17 mouse cellular contexts compared by ENCODE assay signal in the genomic region with DNA sequence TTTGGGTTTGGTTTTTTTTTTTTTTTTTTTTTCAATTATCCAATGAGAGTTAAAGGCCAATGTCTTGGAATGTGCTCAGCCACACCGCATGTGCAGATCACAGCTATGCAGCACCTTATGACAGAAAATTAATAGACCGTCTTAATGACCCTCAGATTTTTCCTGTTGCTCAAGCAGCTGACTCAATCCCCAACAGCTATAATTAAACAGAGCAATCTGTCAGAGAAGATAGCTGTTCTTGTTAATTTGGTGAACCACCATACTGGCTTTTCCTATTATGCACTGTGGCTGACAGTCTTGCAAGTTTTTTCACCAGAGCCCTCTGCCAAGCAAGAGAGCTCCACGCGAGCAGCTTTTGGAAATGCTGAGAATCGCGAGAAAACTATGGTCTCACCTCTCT.
DNase-seq lines count a peak whose midpoint lies in the region; ATAC-seq lines count a peak whose summit lies in the region.
"Had no signal": no experiment of that assay in that cellular context is flagged by ENCODE, and none has a peak within 500 bp of the region (broad histone marks: within the 10 kb centered on the region; RNA-seq: fewer than 3 reads in every experiment).

No protein-coding gene starts in this region.

- peak; percentile 86 for ATAC-seq in forebrain, embryonic 16.5 days
- ATAC-seq in neural tube, embryonic 14.5 days (ENCODE audit: low read depth): peak; percentile 71
- no peak for ATAC-seq in erythroid progenitor cell, adult 5-6 weeks (replicated peaks; ENCODE audit: low FRiP score, poor library complexity, severe bottlenecking)
- ATAC-seq: intestine, postnatal 0 days had no signal

- no peak overlapping the region for H3K27ac ChIP-seq in forebrain, embryonic 16.5 days (ENCODE audit: low read length)
- no peak overlapping the region for H3K27ac ChIP-seq in neural tube, embryonic 14.5 days (ENCODE audit: low read depth, low read length)
- H3K27ac ChIP-seq: embryonic facial prominence, embryonic 13.5 days; kidney, postnatal 0 days had no signal

- peak overlapping the region; percentile 6; the same call in 1 of the 2 replicates for H3K4me2 ChIP-seq in forebrain, embryonic 16.5 days (ENCODE audit: low read length)
- H3K4me2 ChIP-seq in neural tube, embryonic 14.5 days (ENCODE audit: low read depth, low read length): no peak overlapping the region
- H3K4me2 ChIP-seq: embryonic facial prominence, embryonic 13.5 days; heart, embryonic 11.5 days; liver, embryonic 11.5 days; lung, embryonic 14.5 days had no signal

- 33% methylated on average over 6 of the region's 6 CpGs for WGBS in forebrain, embryonic 16.5 days
- WGBS in neural tube, embryonic 14.5 days: 57% methylated on average over 6 of the region's 6 CpGs

- peaks cover 6% of the 10 kb centered on the region for H3K4me1 ChIP-seq in forebrain, embryonic 16.5 days (replicated peaks; ENCODE audit: control insufficient read depth, insufficient read depth, low read length)
- H3K4me1 ChIP-seq in neural tube, embryonic 14.5 days (ENCODE audit: control insufficient read depth, insufficient read depth, low read length): no peaks in the 10 kb centered on the region
- H3K4me1 ChIP-seq: embryonic facial prominence, embryonic 13.5 days had no signal

- peak; percentile 4 for DNase-seq in layer of hippocampus, adult 9-11 months
- DNase-seq in layer of hippocampus, adult 18-20 months (ENCODE audit: low spot score in 2 of 2): no peak
- DNase-seq in brain, embryonic 18.5 days (ENCODE audit: low read depth, low spot score): peak; percentile 28
- DNase-seq in kidney, postnatal 25 days: no peak
- DNase-seq: adrenal gland, adult 8-10 months; cerebellum, postnatal 36 days; gastrocnemius, postnatal 25 days; lung, embryonic 14.5 days; right cerebral cortex, postnatal 25 days had no signal

- H3K9ac ChIP-seq in forebrain, embryonic 16.5 days (replicated peaks; ENCODE audit: low read depth, low read length): no peak overlapping the region
- no peak overlapping the region for H3K9ac ChIP-seq in neural tube, embryonic 14.5 days (replicated peaks; ENCODE audit: low read depth, low read length)
- H3K9ac ChIP-seq: embryonic facial prominence, embryonic 13.5 days; lung, embryonic 14.5 days had no signal

- H3K36me3 ChIP-seq in forebrain, embryonic 16.5 days (ENCODE audit: control insufficient read depth, insufficient read depth): no peaks in the 10 kb centered on the region
- H3K36me3 ChIP-seq in neural tube, embryonic 14.5 days (ENCODE audit: control insufficient read depth, insufficient read depth, low read length): no peaks in the 10 kb centered on the region
- H3K36me3 ChIP-seq: embryonic facial prominence, embryonic 13.5 days had no signal

- no peaks in the 10 kb centered on the region for H3K9me3 ChIP-seq in forebrain, embryonic 16.5 days (ENCODE audit: control insufficient read depth, low read length)
- no peaks in the 10 kb centered on the region for H3K9me3 ChIP-seq in neural tube, embryonic 14.5 days (ENCODE audit: control insufficient read depth, low read length)
- H3K9me3 ChIP-seq: embryonic facial prominence, embryonic 13.5 days had no signal

- H3K27me3 ChIP-seq in forebrain, embryonic 16.5 days (replicated peaks; ENCODE audit: control insufficient read depth, insufficient read depth, low read length): no peaks in the 10 kb centered on the region
- no peaks in the 10 kb centered on the region for H3K27me3 ChIP-seq in neural tube, embryonic 14.5 days (ENCODE audit: control insufficient read depth, insufficient read depth, low read length)
- H3K27me3 ChIP-seq: embryonic facial prominence, embryonic 13.5 days had no signal

- no peak overlapping the region for H3K4me3 ChIP-seq in forebrain, embryonic 16.5 days (replicated peaks; ENCODE audit: low read length)
- no peak overlapping the region for H3K4me3 ChIP-seq in neural tube, embryonic 14.5 days (ENCODE audit: low read depth, low read length)
- H3K4me3 ChIP-seq: embryonic facial prominence, embryonic 13.5 days had no signal

Comparison
In these comparisons a context has a peak if more than half of its experiments do, and no peak if none do; other contexts are left out.
1. DNase-seq: peak in layer of hippocampus, adult 9-11 months (single experiment) and brain, embryonic 18.5 days (single experiment); none in layer of hippocampus, adult 18-20 months (0 of 2) and kidney, postnatal 25 days (0 of 2).